Mouse (Mus musculus) kidney, adult 2 months (tissue): Measurements from ENCODE around the gene Cyp39a1.

Source experiments
- CTCF ChIP-seq: fragments of 200-500 bp; conservative IDR thresholded peaks from 2 replicates; pipeline ENCODE4 v1.5.1; 2011; ENCODE audit warnings: low read depth, mild to moderate bottlenecking, control low read depth, low read length, moderate library complexity, mixed read lengths; ENCODE audit not compliant: insufficient read depth, insufficient read length
- POLR2A ChIP-seq: fragments of 200-500 bp; IDR thresholded peaks from one replicate; pipeline ENCODE4 v1.6.1; 2011; ENCODE audit warnings: low read depth, low read length, control low read depth

- no peak for TF ChIP-seq POLR2A
- no peak for TF ChIP-seq CTCF
These were observed 17.4 kb downstream of the Cyp39a1 start for GRCm38 (mm10) chr17:43684638-43685037.
